Mouse (Mus musculus) left cerebral cortex, adult 9 months (tissue): ENCODE data around the gene Olfr371.

ENCODE experiments used
- DNase-seq, 2 experiments: peaks; one replicate each; pipeline ENCODE4 v3.0.0; 2022; ENCODE audit warnings: low spot score in 2 of 2

Gene Olfr371

GRCm38 (mm10) chr8:85225688-85226087, at the start of gene Olfr371:
Gene Olfr371 (plus strand): TSS chr8:85225988.
- DNase-seq = no peak

GRCm38 (mm10) chr8:85192346-85192745, 33.4 kb upstream of the Olfr371 start:
- no peak for DNase-seq

GRCm38 (mm10) chr8:85220220-85220619, 5.6 kb upstream of the Olfr371 start:
- DNase-seq = no peak

GRCm38 (mm10) chr8:85220992-85221391, 4.8 kb upstream of the Olfr371 start:
- no peak for DNase-seq

- no peak for DNase-seq
These were observed 1.5 kb downstream of the Olfr371 start for GRCm38 (mm10) chr8:85227297-85227696.
